Mouse (Mus musculus): Measurements from ENCODE around the gene Rint1.

DNA sequence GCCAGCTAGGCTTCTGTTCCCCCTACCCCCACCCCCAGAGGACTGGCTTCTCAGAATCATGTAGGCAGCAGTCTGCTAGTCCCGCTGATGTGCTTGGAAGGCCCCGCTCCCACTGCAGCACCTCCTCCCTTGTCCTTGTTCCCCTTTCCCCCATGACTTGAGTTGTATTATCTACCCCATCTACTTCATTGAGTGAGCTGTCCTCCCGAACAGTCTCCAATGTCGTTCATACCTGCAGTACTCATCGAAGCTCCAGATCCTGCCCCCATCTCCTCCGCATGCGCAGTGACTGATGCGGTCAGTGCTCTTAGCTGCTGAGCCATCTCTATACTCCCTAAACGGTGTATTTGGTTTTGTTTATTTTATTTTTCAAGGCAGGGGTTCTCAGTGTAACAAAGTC lies 74.2 kb downstream of the Rint1 start:
- TF ChIP-seq MAX (IDR thresholded peaks at IDR 0.05; ENCODE audit: low read depth) (no peak), POLR2A (IDR thresholded peaks at IDR 0.05; ENCODE audit: insufficient read length, low read depth) (no peak), CEBPB (IDR thresholded peaks at IDR 0.05; ENCODE audit: insufficient read depth, poor library complexity, severe bottlenecking) (no peak), TCF12 (IDR thresholded peaks at IDR 0.05; ENCODE audit: insufficient read depth, poor library complexity, severe bottlenecking) (no peak), E2F4 (IDR thresholded peaks at IDR 0.05; ENCODE audit: insufficient read depth) (no peak), SRF (IDR thresholded peaks at IDR 0.05; ENCODE audit: control insufficient read depth, insufficient read length, low read depth) (no peak), MYOG (IDR thresholded peaks at IDR 0.05; ENCODE audit: control insufficient read depth in 1 of 3, insufficient read depth in 1 of 3, insufficient read length in 2 of 3, low read depth in 2 of 3) (no peak), POLR2AphosphoS2 (IDR thresholded peaks at IDR 0.05; ENCODE audit: insufficient read length, low read depth) (no peak), REST (IDR thresholded peaks at IDR 0.05; ENCODE audit: insufficient read depth, insufficient read length) (no peak), USF1 (IDR thresholded peaks at IDR 0.05; ENCODE audit: low read depth) (no peak), TCF3 (IDR thresholded peaks at IDR 0.05; ENCODE audit: insufficient read length, low read depth) (no peak), MYOD1 (IDR thresholded peaks at IDR 0.05; ENCODE audit: control insufficient read depth in 1 of 3, insufficient read length in 2 of 3, low read depth in 2 of 3) (no peak)

Measured in myocyte (in vitro differentiated cells).